Mouse (Mus musculus) liver, embryonic 14 days (tissue): ENCODE measurements around the gene Card11. TPM values are rescaled to one million over a fixed set of nuclear protein-coding genes. Genes with fewer than 3 reads are reported as not detected.

ENCODE experiments used
- polyA plus RNA-seq: library from polyadenylated mRNA; depleted of rRNA; stranded (reverse); fragments of >200 nt; gene quantifications from 2 replicates; pipeline ENCODE4 v1.2.3, GENCODE M21; 2012; rRNA removed

Card11 gene
- polyA plus RNA-seq = 0.08 and 0.22 TPM in 2 replicates

GRCm38 (mm10) chr5:141000349-141000748 is at the start of gene Card11:
Gene Card11, minus strand, starts transcription at chr5:141000582.

GRCm38 (mm10) chr5:140830314-140831063 is 169.9 kb downstream of the Card11 start, which contains the start of gene Gna12:
Gene Gna12, minus strand, starts transcription at chr5:140830431.

Other genes with a start within 250 kb of the Card11 start
- 12.3 and 13.3 TPM in 2 replicates for gene Gna12, start 170.2 kb downstream of the Card11 start, polyA plus RNA-seq
- 0.15 and 0.23 TPM in 2 replicates for gene Sdk1, start 240.9 kb upstream of the Card11 start, polyA plus RNA-seq